Mouse (Mus musculus) brain, adult 2 months (tissue): Measurements from ENCODE around the gene Dct.
A peak's percentile ranks its signal among the peaks of the same experiment; 100 is the strongest.

Experiments
- DNase-seq: peaks from one replicate; pipeline ENCODE4 v3.0.0; 2011; ENCODE audit warnings: low read depth, low spot score

Gene Dct

GRCm38 (mm10) chr14:118042963-118043362, 9.1 kb downstream of the Dct start:
- peak; percentile 5 for DNase-seq

- DNase-seq = peak; percentile 3
These were observed 9.8 kb downstream of the Dct start for GRCm38 (mm10) chr14:118042066-118042762.

- no peak for DNase-seq
These were observed 11.3 kb downstream of the Dct start for GRCm38 (mm10) chr14:118040550-118041250.

- DNase-seq = no peak
These were observed 13.0 kb downstream of the Dct start for GRCm38 (mm10) chr14:118039074-118039473.

- DNase-seq = no peak
These were observed 24.5 kb downstream of the Dct start for GRCm38 (mm10) chr14:118027564-118027963.

GRCm38 (mm10) chr14:118021867-118022543, 30.0 kb downstream of the Dct start:
- no peak for DNase-seq

- no peak for DNase-seq
These were observed 32.7 kb downstream of the Dct start for GRCm38 (mm10) chr14:118019314-118019713.

- no peak for DNase-seq
These were observed 38.8 kb downstream of the Dct start for GRCm38 (mm10) chr14:118013237-118013636.

- no peak for DNase-seq
These were observed 42.5 kb downstream of the Dct start for GRCm38 (mm10) chr14:118009541-118009940.

- DNase-seq = peak; percentile 78
These were observed 46.3 kb downstream of the Dct start for GRCm38 (mm10) chr14:118005697-118006096.

- DNase-seq = no peak
These were observed 47.6 kb downstream of the Dct start for GRCm38 (mm10) chr14:118004434-118004833.

GRCm38 (mm10) chr14:117993845-117994244, 58.2 kb downstream of the Dct start:
- DNase-seq = no peak

GRCm38 (mm10) chr14:117992600-117993256, 59.3 kb downstream of the Dct start:
- DNase-seq = peak; percentile 41

- no peak for DNase-seq
These were observed 61.8 kb downstream of the Dct start for GRCm38 (mm10) chr14:117990203-117990602.

- DNase-seq = no peak
These were observed 63.6 kb downstream of the Dct start for GRCm38 (mm10) chr14:117988444-117988843.

GRCm38 (mm10) chr14:117981532-117981931, 70.5 kb downstream of the Dct start:
- peak; percentile 83 for DNase-seq

GRCm38 (mm10) chr14:117972576-117972975, 79.5 kb downstream of the Dct start:
- no peak for DNase-seq
